Mouse (Mus musculus) limb, embryonic 15.5 days (tissue): ENCODE data around the gene 4930452B06Rik. TPM values are rescaled to one million over a fixed set of nuclear protein-coding genes. Genes with fewer than 3 reads are reported as not detected.

Experiments used
- ATAC-seq: fragments of 200-750 bp; cut with Nextera tagmentation; 2 replicates; pipeline ENCODE4 v1.8.0; 2017; ENCODE audit warnings: low read depth, moderate TSS enrichment; ENCODE audit not compliant: insufficient number of reproducible peaks, low FRiP score, low TSS enrichment
- H3K27ac ChIP-seq: fragments of 300-500 bp; sonication (generic); 2 replicates; pipeline ENCODE4 v1.5.1; 2015; ENCODE audit warnings: moderate library complexity, mild to moderate bottlenecking, inconsistent platforms
- H3K27me3 ChIP-seq: fragments of 300-500 bp; sonication (generic); 2 replicates; pipeline ENCODE4 v1.6.1; 2015; ENCODE audit warnings: inconsistent platforms
- H3K36me3 ChIP-seq: fragments of 300-500 bp; sonication (generic); 2 replicates; pipeline ENCODE4 v1.6.1; 2015; ENCODE audit warnings: inconsistent platforms
- H3K4me1 ChIP-seq: fragments of 300-500 bp; sonication (generic); 2 replicates; pipeline ENCODE4 v1.6.1; 2015; ENCODE audit warnings: inconsistent platforms
- H3K4me2 ChIP-seq: fragments of 300-500 bp; sonication (generic); 2 replicates; pipeline ENCODE4 v1.6.1; 2015; ENCODE audit warnings: mild to moderate bottlenecking, inconsistent platforms
- H3K4me3 ChIP-seq: fragments of 300-500 bp; sonication (generic); 2 replicates; pipeline ENCODE4 v1.5.1; 2015; ENCODE audit warnings: mild to moderate bottlenecking, inconsistent platforms
- H3K9ac ChIP-seq: fragments of 300-500 bp; sonication (generic); 2 replicates; pipeline ENCODE4 v1.6.1; 2015; ENCODE audit warnings: inconsistent platforms
- H3K9me3 ChIP-seq: fragments of 300-500 bp; sonication (generic); 2 replicates; pipeline ENCODE4 v1.6.1; 2016; ENCODE audit warnings: inconsistent platforms
- WGBS: fragments of 180-500 bp; shearing (Covaris S2); methylation state at CpG from one replicate; pipeline ENCODE4 v1.1.7; 2015; 5-methylcytosine and 5-hydroxymethylcytosine counted together
- polyA plus RNA-seq: library from polyadenylated mRNA; unstranded; fragments of >200 nt; fragmentation: Nextera tagmentation; extraction: Ambion mirVana; gene quantifications from 2 replicates; pipeline ENCODE4 v1.2.1, GENCODE M21; 2015

4930452B06Rik gene
- 3.8 and 4.7 TPM in 2 replicates for polyA plus RNA-seq

DNA sequence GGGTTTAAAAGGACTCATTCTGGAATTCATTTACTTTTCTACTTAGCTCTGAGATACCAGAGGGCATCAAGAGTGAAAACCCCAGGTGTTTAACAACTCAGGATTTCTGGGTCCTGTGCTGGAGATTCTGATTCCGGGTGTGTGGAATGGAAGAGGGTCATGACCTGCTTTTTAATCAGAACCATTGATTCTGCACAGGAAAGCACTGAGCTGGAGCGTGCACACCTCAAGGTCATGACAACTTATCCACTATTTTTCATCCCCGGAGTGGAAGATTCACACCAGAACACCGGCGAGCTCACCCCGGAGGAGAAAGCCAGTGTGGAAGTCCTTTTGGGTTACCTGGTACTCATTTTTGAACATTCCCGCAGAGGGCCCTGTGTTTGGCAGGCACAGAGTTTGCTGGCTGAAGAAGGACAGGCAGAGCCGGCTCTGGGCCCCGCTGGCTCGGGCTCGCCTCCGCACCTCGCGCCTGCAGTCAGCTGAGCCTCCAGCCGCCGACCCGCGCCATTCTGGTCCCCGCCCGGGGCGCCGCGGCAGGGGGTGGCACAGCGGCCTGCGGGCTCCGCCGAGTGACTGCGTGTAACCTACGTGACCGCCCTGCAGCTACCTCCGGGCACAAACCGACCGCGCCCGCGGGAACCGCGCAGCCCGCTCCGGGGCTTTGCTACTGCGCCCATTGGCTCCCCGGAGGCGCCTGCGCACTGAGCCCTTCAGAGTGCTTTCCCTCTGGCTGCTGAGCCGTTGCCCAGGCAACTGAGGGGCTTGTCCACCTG lies at the start of gene 4930452B06Rik:
Gene 4930452B06Rik (minus strand): TSS at position 605 of the 776 bp plus-strand sequence.
- Histone ChIP-seq H3K27ac (no peak within 1 kb of the TSS), H3K9me3 (no peaks in the 10 kb centered on the region), H3K36me3 (no peaks in the 10 kb centered on the region), H3K9ac (peak within 1 kb of the TSS; percentile 60), H3K4me3 (peak within 1 kb of the TSS; percentile 65), H3K27me3 (0 out of 2 replicates have a peak, but pooled peaks cover 7% of the 10 kb centered on the region), H3K4me2 (peak within 1 kb of the TSS; percentile 83), H3K4me1 (peaks cover 9% of the 10 kb centered on the region; the same call in 1 of the 2 replicates)
- peak; percentile 87 for ATAC-seq
- WGBS, result under 1% methylated on average over 45 of the region's 45 CpGs

DNA sequence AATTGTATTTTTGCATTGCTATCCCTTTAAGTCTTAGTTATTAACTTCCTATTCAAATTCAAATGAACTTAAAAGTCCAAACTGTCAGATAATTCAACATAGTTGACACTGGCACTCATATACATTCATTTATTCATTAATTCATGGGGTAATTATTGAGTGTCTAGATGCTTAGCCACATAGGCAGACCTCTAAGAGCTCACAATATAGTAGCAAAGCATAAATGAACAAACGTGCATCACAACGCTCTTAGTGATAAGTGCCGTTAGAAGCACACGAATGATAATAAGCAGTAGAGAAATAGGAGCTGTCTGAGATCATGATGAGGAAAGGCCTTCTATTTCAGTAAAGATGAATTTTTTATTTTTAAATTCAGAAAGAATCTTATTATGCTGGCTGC lies 46.6 kb upstream of the 4930452B06Rik start:
- no peak overlapping the region for H3K9ac ChIP-seq
- no peaks in the 10 kb centered on the region for H3K36me3 ChIP-seq
- H3K4me3 ChIP-seq, result no peak overlapping the region
- no peaks in the 10 kb centered on the region for H3K27me3 ChIP-seq
- H3K4me2 ChIP-seq, result no peak overlapping the region
- no peak overlapping the region for H3K27ac ChIP-seq
- no peak for ATAC-seq
- H3K9me3 ChIP-seq, result no peaks in the 10 kb centered on the region
- WGBS, result 90% methylated on average over 4 of the region's 4 CpGs
- H3K4me1 ChIP-seq, result no peaks in the 10 kb centered on the region

- H3K9me3 ChIP-seq, result no peaks in the 10 kb centered on the region
- no peak overlapping the region for H3K4me3 ChIP-seq
- H3K36me3 ChIP-seq, result no peaks in the 10 kb centered on the region
- H3K4me2 ChIP-seq, result no peak overlapping the region
- ATAC-seq, result no peak
- H3K9ac ChIP-seq, result no peak overlapping the region
- H3K4me1 ChIP-seq, result no peaks in the 10 kb centered on the region
- no peak overlapping the region for H3K27ac ChIP-seq
- WGBS, result 30% methylated on average over 1 of the region's 1 CpGs
- H3K27me3 ChIP-seq, result no peaks in the 10 kb centered on the region
These were observed 23.4 kb upstream of the 4930452B06Rik start for GRCm38 (mm10) chr14:8689451-8689850.

DNA sequence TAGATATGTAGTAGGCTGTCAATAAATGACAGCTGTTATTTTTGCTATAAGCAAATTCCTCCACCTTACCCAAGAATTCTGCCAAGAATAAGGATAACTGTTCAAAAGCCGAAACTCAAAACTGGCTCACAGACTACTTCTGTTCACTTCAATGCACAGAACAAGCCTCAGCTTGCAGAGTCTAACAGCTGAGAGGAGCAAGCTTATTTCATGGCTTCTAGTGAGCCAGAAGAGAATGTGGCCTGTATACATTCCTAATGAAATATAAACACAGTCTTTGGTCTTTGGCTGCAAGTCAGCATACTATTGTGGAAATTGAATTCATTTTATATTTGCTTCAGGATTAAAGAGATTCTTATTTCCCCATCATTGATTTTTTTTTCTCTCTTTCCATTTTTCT lies 22.4 kb upstream of the 4930452B06Rik start:
- ATAC-seq, result no peak
- 54% methylated on average over 1 of the region's 1 CpGs for WGBS
- H3K9me3 ChIP-seq, result no peaks in the 10 kb centered on the region

DNA sequence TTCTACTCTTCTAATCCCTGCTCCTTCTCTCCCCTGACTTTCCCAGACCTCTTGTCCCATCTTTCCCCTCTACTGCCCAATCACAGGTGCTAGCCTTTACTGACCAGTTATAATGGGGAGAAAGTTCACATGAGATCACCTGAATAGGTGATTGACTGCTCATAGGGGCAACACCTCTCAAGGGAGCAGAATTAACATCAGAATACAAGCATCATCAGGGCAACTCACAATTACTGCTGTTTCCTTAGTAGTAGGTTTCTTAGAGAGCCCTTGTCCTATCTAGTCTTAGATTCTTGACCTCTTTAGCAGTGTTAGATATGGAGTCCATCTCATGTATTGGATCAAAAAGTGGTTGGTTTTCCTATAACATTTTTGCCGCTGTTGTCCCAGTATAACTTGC lies 20.1 kb upstream of the 4930452B06Rik start:
- H3K9ac ChIP-seq, result no peak overlapping the region
- WGBS, result 89% methylated on average over 1 of the region's 1 CpGs
- ATAC-seq, result no peak
- H3K9me3 ChIP-seq, result no peaks in the 10 kb centered on the region
- no peak overlapping the region for H3K4me3 ChIP-seq
- H3K4me1 ChIP-seq, result no peaks in the 10 kb centered on the region
- no peaks in the 10 kb centered on the region for H3K36me3 ChIP-seq
- H3K27me3 ChIP-seq, result no peaks in the 10 kb centered on the region
- no peak overlapping the region for H3K4me2 ChIP-seq
- H3K27ac ChIP-seq, result no peak overlapping the region

More for the DNA sequence above, 22.4 kb upstream of the 4930452B06Rik start:
- H3K4me3 ChIP-seq, result no peak overlapping the region
- no peak overlapping the region for H3K9ac ChIP-seq
- H3K4me2 ChIP-seq, result no peak overlapping the region
- H3K27ac ChIP-seq, result no peak overlapping the region
- H3K27me3 ChIP-seq, result no peaks in the 10 kb centered on the region
- no peaks in the 10 kb centered on the region for H3K4me1 ChIP-seq
- no peaks in the 10 kb centered on the region for H3K36me3 ChIP-seq

DNA sequence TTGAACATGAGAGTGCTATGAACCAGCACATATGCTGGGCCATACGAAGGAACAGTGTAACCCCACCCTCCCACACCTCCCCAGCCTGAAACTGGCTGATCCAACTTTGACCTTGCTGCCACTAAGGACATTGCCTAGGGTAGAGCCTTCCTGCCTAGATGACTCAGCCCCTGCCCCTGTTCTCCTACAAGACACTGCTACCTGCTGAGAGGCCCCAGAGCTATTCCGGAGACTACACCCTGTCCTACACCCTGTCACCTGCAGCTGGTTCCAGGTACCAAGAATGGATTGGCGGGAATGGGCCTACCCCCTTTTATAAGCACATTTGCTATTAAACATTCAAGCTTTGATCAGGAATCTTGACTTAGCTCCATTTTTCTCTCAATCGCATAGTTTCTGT lies 13.9 kb upstream of the 4930452B06Rik start:
- no peak for ATAC-seq
- Histone ChIP-seq H3K9ac (no peak overlapping the region), H3K4me2 (no peak overlapping the region), H3K9me3 (no peaks in the 10 kb centered on the region), H3K4me3 (no peak overlapping the region), H3K4me1 (no peaks in the 10 kb centered on the region), H3K27me3 (no peaks in the 10 kb centered on the region), H3K36me3 (no peaks in the 10 kb centered on the region), H3K27ac (no peak overlapping the region)
- 89% methylated on average over 4 of the region's 4 CpGs for WGBS

- H3K36me3 ChIP-seq, result no peaks in the 10 kb centered on the region
- ATAC-seq, result no peak
These were observed 5.7 kb downstream of the 4930452B06Rik start for GRCm38 (mm10) chr14:8660359-8660758.

GRCm38 (mm10) chr14:8641650-8642279 lies 24.3 kb downstream of the 4930452B06Rik start:
- H3K4me2 ChIP-seq, result no peak overlapping the region
- no peak overlapping the region for H3K9ac ChIP-seq
- no peak for ATAC-seq
- H3K4me3 ChIP-seq, result no peak overlapping the region
- H3K27me3 ChIP-seq, result no peaks in the 10 kb centered on the region
- H3K36me3 ChIP-seq, result no peaks in the 10 kb centered on the region
- no peak overlapping the region for H3K27ac ChIP-seq
- H3K9me3 ChIP-seq, result no peaks in the 10 kb centered on the region
- WGBS, result 62% methylated on average over 9 of the region's 9 CpGs
- 0 out of 2 replicates have a peak, but pooled peaks cover 2% of the 10 kb centered on the region for H3K4me1 ChIP-seq

More at GRCm38 (mm10) chr14:8660359-8660758, 5.7 kb downstream of the 4930452B06Rik start:
- H3K4me2 ChIP-seq, result no peak overlapping the region
- H3K4me3 ChIP-seq, result no peak overlapping the region
- no peaks in the 10 kb centered on the region for H3K9me3 ChIP-seq
- H3K9ac ChIP-seq, result no peak overlapping the region
- no peaks in the 10 kb centered on the region for H3K4me1 ChIP-seq
- H3K27me3 ChIP-seq, result no peaks in the 10 kb centered on the region
- H3K27ac ChIP-seq, result no peak overlapping the region

DNA sequence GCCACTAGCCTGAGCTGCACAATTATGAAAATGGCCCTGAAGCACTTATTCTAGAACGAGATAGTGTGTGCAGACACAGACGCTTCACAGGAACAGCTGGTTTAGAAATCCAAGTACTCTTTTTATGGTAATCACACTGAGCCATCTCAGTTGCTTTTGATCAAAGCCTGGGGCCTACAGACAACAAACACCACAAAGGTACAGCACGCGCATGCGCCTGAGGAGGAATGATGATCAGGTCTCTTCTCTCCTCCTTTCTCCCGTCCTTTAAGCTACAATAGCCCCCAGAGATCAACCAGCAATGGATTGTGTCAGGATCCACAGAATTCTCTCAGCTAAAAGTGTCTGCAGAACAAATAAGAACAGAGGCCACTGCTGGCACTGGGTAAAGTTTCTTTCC lies 33.8 kb downstream of the 4930452B06Rik start:
- Histone ChIP-seq H3K4me3 (no peak overlapping the region), H3K9me3 (no peaks in the 10 kb centered on the region), H3K4me2 (no peak overlapping the region), H3K36me3 (no peaks in the 10 kb centered on the region), H3K9ac (no peak overlapping the region), H3K4me1 (no peaks in the 10 kb centered on the region), H3K27me3 (no peaks in the 10 kb centered on the region), H3K27ac (no peak overlapping the region)
- ATAC-seq, result no peak
- 73% methylated on average over 6 of the region's 6 CpGs for WGBS

DNA sequence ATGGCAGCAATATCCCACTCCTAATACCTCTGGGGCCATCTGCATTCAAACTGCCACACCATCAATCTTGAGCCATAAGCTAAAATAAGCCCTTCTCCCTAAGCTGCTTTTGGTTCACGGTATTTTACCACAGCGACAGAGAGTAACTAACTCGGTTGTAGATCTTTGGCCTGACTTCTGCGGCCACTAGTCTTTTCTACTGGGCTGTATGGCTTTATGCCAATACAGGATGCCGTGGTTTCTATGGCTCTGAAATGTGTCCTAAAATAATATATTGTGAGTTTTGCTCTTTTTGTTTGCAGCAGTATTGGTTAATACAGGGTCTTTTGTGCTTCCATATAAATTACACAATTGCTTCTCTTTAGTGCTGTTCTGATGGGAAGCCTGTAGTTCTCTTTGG lies 37.6 kb downstream of the 4930452B06Rik start:
- H3K27ac ChIP-seq, result no peak overlapping the region
- H3K9me3 ChIP-seq, result no peaks in the 10 kb centered on the region
- no peak for ATAC-seq
- H3K4me2 ChIP-seq, result no peak overlapping the region
- no peak overlapping the region for H3K4me3 ChIP-seq
- H3K36me3 ChIP-seq, result no peaks in the 10 kb centered on the region
- no peak overlapping the region for H3K9ac ChIP-seq
- no peaks in the 10 kb centered on the region for H3K4me1 ChIP-seq
- 79% methylated on average over 5 of the region's 5 CpGs for WGBS
- H3K27me3 ChIP-seq, result no peaks in the 10 kb centered on the region

- H3K4me3 ChIP-seq, result no peak overlapping the region
- no peak overlapping the region for H3K27ac ChIP-seq
- no peaks in the 10 kb centered on the region for H3K36me3 ChIP-seq
- no peaks in the 10 kb centered on the region for H3K27me3 ChIP-seq
- 75% methylated on average over 4 of the region's 4 CpGs for WGBS
- no peak for ATAC-seq
- no peak overlapping the region for H3K4me2 ChIP-seq
- H3K9ac ChIP-seq, result no peak overlapping the region
- H3K4me1 ChIP-seq, result no peaks in the 10 kb centered on the region
- no peaks in the 10 kb centered on the region for H3K9me3 ChIP-seq
These were observed 38.6 kb downstream of the 4930452B06Rik start for GRCm38 (mm10) chr14:8627481-8627880.

DNA sequence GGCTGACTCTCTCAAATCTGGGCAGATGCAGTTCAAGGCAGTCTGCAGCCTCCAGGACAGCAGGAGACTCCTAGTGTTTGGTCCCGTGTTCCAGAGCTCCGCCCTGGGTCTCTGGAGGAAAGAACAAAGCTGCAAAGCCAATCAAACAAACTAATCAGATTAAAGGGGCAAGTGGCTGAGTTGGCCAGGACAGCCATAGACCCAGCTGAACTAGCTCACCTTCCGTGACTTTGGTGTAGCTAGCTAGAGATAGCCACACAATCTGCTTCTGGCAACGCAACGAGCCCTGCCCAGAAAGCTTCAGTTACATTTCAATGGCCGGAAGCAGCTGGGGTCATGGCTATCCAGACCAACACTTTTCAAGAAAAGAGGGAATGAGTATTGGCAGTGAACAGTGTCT lies 44.9 kb downstream of the 4930452B06Rik start:
- 57% methylated on average over 6 of the region's 6 CpGs for WGBS
- H3K4me2 ChIP-seq, result no peak overlapping the region
- H3K9me3 ChIP-seq, result no peaks in the 10 kb centered on the region
- ATAC-seq, result no peak
- H3K36me3 ChIP-seq, result no peaks in the 10 kb centered on the region
- no peaks in the 10 kb centered on the region for H3K27me3 ChIP-seq
- H3K4me3 ChIP-seq, result no peak overlapping the region
- H3K4me1 ChIP-seq, result no peaks in the 10 kb centered on the region
- H3K27ac ChIP-seq, result no peak overlapping the region
- H3K9ac ChIP-seq, result no peak overlapping the region
